In genomic region chr11:97801409-97802193, GRCm38 (mm10) we compare ENCODE assay signal across 8 mouse cellular contexts. TPM values are rescaled to one million over a fixed set of nuclear protein-coding genes. Genes with fewer than 3 reads are reported as not detected.
DNase-seq lines count a peak whose midpoint lies in the region; ATAC-seq and TF ChIP-seq lines count a peak whose summit lies in the region.

No protein-coding gene starts in this region.

- 23% methylated on average over 8 of the region's 8 CpGs for WGBS in heart, postnatal 0 days
- 24% methylated on average over 8 of the region's 8 CpGs for WGBS in limb, embryonic 10.5 days
- WGBS in midbrain, embryonic 12.5 days = 32% methylated on average over 8 of the region's 8 CpGs

- peak overlapping the region; percentile 86 for H3K27ac ChIP-seq in ES-E14 (ENCODE audit: insufficient read depth, low read depth, low read length, poor library complexity, severe bottlenecking)
- peak overlapping the region; percentile 89; the same call in 1 of the 2 replicates for H3K27ac ChIP-seq in heart, postnatal 0 days (ENCODE audit: low read depth)
- H3K27ac ChIP-seq in limb, embryonic 10.5 days = peak overlapping the region; percentile 93
- peak overlapping the region; percentile 7; the same call in 1 of the 2 replicates for H3K27ac ChIP-seq in midbrain, embryonic 12.5 days (replicated peaks)

- H3K9me3 ChIP-seq in ES-E14 (ENCODE audit: control insufficient read depth, insufficient read depth, low read depth, low read length) = no peaks in the 10 kb centered on the region
- H3K9me3 ChIP-seq in heart, postnatal 0 days (replicated peaks; ENCODE audit: control insufficient read depth, low read length) = no peaks in the 10 kb centered on the region
- H3K9me3 ChIP-seq in limb, embryonic 10.5 days (replicated peaks) = no peaks in the 10 kb centered on the region
- no peaks in the 10 kb centered on the region for H3K9me3 ChIP-seq in midbrain, embryonic 12.5 days

- peaks cover 2% of the 10 kb centered on the region; the same call in 1 of the 2 replicates for H3K36me3 ChIP-seq in ES-E14 (ENCODE audit: control insufficient read depth, insufficient read depth, low read length, poor library complexity, severe bottlenecking)
- no peaks in the 10 kb centered on the region for H3K36me3 ChIP-seq in heart, postnatal 0 days (replicated peaks; ENCODE audit: control insufficient read depth, insufficient read depth, low read length)
- H3K36me3 ChIP-seq in limb, embryonic 10.5 days = peaks cover 9% of the 10 kb centered on the region
- no peaks in the 10 kb centered on the region for H3K36me3 ChIP-seq in midbrain, embryonic 12.5 days

- H3K9ac ChIP-seq in ES-E14 (ENCODE audit: insufficient read depth, low read depth, low read length, poor library complexity, severe bottlenecking) = peak overlapping the region; percentile 84; the same call in 1 of the 2 replicates
- H3K9ac ChIP-seq in heart, postnatal 0 days (replicated peaks; ENCODE audit: low read depth, low read length) = no peak overlapping the region
- peak overlapping the region; percentile 84; the same call in 1 of the 2 replicates for H3K9ac ChIP-seq in midbrain, embryonic 12.5 days (replicated peaks)

- ATAC-seq in heart, postnatal 0 days (ENCODE audit: insufficient read depth, low read depth) = no peak
- ATAC-seq in midbrain, embryonic 12.5 days (ENCODE audit: low FRiP score, low read depth) = no peak

- no peaks in the 10 kb centered on the region for H3K27me3 ChIP-seq in heart, postnatal 0 days (ENCODE audit: control insufficient read depth, insufficient read depth, low read length)
- no peaks in the 10 kb centered on the region for H3K27me3 ChIP-seq in limb, embryonic 10.5 days (ENCODE audit: low read depth, poor library complexity, severe bottlenecking)
- no peaks in the 10 kb centered on the region for H3K27me3 ChIP-seq in midbrain, embryonic 12.5 days

- H3K4me1 ChIP-seq in ES-E14 (ENCODE audit: control insufficient read depth in 2 of 2, insufficient read depth in 2 of 2, low read length in 2 of 2, poor library complexity in 1 of 2) = peaks cover 14 to 23% of the 10 kb centered on the region in 2 experiments; a peak in 3 of 4 replicates
- peaks cover 44% of the 10 kb centered on the region for H3K4me1 ChIP-seq in heart, postnatal 0 days (ENCODE audit: control insufficient read depth, insufficient read depth)
- H3K4me1 ChIP-seq in limb, embryonic 10.5 days = peaks cover 69% of the 10 kb centered on the region
- H3K4me1 ChIP-seq in midbrain, embryonic 12.5 days = peaks cover 47% of the 10 kb centered on the region

- DNase-seq in 3134 (ENCODE audit: extremely low read depth, insufficient read length, low spot score) (peak; percentile 62), ES-E14 (ENCODE audit: low read depth, low spot score) (peak; percentile 76)
- DNase-seq in cerebellum, postnatal 25 days = peak; percentile 60 to 73
- no peak for DNase-seq in heart, postnatal 0 days (ENCODE audit: low spot score)
- peak; percentile 53 for DNase-seq in limb, embryonic 10.5 days (ENCODE audit: low spot score)
- no peak for DNase-seq in ovary, adult 18-20 months (ENCODE audit: low spot score)
- DNase-seq in T-cell, adult 2 months (ENCODE audit: low spot score) = no peak

- TF ChIP-seq CTCF in heart, postnatal 0 days (IDR thresholded peaks at IDR 0.05; ENCODE audit: low read depth) = peak; percentile 33

- H3K4me2 ChIP-seq in heart, postnatal 0 days (ENCODE audit: low read depth, low read length) = peak overlapping the region; percentile 90
- peak overlapping the region; percentile 79 for H3K4me2 ChIP-seq in midbrain, embryonic 12.5 days (replicated peaks)

- no peak for TF ChIP-seq EP300 in heart, postnatal 0 days (IDR thresholded peaks at IDR 0.05; ENCODE audit: low read depth)

- peak overlapping the region; percentile 93 to 96 for H3K4me3 ChIP-seq in ES-E14 (ENCODE audit: insufficient read depth in 1 of 2, low read depth in 1 of 2, low read length in 2 of 2, poor library complexity in 1 of 2, severe bottlenecking in 1 of 2)
- H3K4me3 ChIP-seq in heart, postnatal 0 days (ENCODE audit: low read depth, low read length) = peak overlapping the region; percentile 89
- peak overlapping the region; percentile 74 for H3K4me3 ChIP-seq in limb, embryonic 10.5 days
- H3K4me3 ChIP-seq in midbrain, embryonic 12.5 days = peak overlapping the region; percentile 87

- in situ Hi-C loops in ES-E14 (cut with MboI; ENCODE audit: low sequenced_read_pairs in 2 of 2, unreplicated experiment in 2 of 2) = no loop called here

TF ChIP-seq in ES-E14, 5 proteins besides CTCF, POLR2A, EP300 and RAD21:
- TF ChIP-seq MAFK (IDR thresholded peaks at IDR 0.05; ENCODE audit: insufficient read depth, low read depth, low read length) = no peak
- TF ChIP-seq ZC3H11A (IDR thresholded peaks at IDR 0.05; ENCODE audit: borderline replicate concordance, low read depth, low read length) = no peak
- TF ChIP-seq ZNF384 (IDR thresholded peaks at IDR 0.05; ENCODE audit: low read depth, low read length) = no peak
- no peak for TF ChIP-seq HCFC1 (IDR thresholded peaks at IDR 0.05; ENCODE audit: borderline replicate concordance, insufficient read depth, low read length)
- no peak for TF ChIP-seq CHD2 (IDR thresholded peaks at IDR 0.05; ENCODE audit: low read depth, low read length)

RNA-seq across cellular contexts. Expression of gene Lasp1, which starts 2.8 kb away (rescaled TPM):
- total RNA-seq in ES-E14 (2012; rRNA removed) = 108 and 147 TPM in 2 replicates
- total RNA-seq in heart, postnatal 0 days (2014; rRNA removed; ENCODE audit: low replicate concordance) = 34.2 and 45.7 TPM in 2 replicates
- polyA plus RNA-seq in heart, postnatal 0 days (2015; fragmentation: Nextera tagmentation; extraction: Ambion mirVana) = 26.5 and 27.8 TPM in 2 replicates
- polyA plus RNA-seq in limb, embryonic 10.5 days (2016; fragmentation: Nextera tagmentation; extraction: Ambion mirVana) = 90.0 and 110 TPM in 2 replicates
- polyA plus RNA-seq in midbrain, embryonic 12.5 days (2016; fragmentation: Nextera tagmentation; extraction: Ambion mirVana) = 102 and 106 TPM in 2 replicates

RNA-seq across cellular contexts. Expression of gene Rpl23, which starts 19.4 kb away (rescaled TPM):
- total RNA-seq in ES-E14 (2012; rRNA removed) = 1,213 and 1,430 TPM in 2 replicates
- 192 and 208 TPM in 2 replicates for total RNA-seq in heart, postnatal 0 days (2014; rRNA removed; ENCODE audit: low replicate concordance)
- polyA plus RNA-seq in heart, postnatal 0 days (2015; fragmentation: Nextera tagmentation; extraction: Ambion mirVana) = 394 and 409 TPM in 2 replicates
- 449 and 506 TPM in 2 replicates for polyA plus RNA-seq in limb, embryonic 10.5 days (2016; fragmentation: Nextera tagmentation; extraction: Ambion mirVana)
- polyA plus RNA-seq in midbrain, embryonic 12.5 days (2016; fragmentation: Nextera tagmentation; extraction: Ambion mirVana) = 370 and 378 TPM in 2 replicates

RNA-seq across cellular contexts. Expression of gene 1700001P01Rik, which starts 25.9 kb away (rescaled TPM):
- 2.3 TPM in 2 replicates for total RNA-seq in ES-E14 (2012; rRNA removed)
- total RNA-seq in heart, postnatal 0 days (2014; rRNA removed; ENCODE audit: low replicate concordance) = not detected in 2 replicates
- polyA plus RNA-seq in heart, postnatal 0 days (2015; fragmentation: Nextera tagmentation; extraction: Ambion mirVana) = not detected in 2 replicates
- 0.43 and 0.74 TPM in 2 replicates for polyA plus RNA-seq in limb, embryonic 10.5 days (2016; fragmentation: Nextera tagmentation; extraction: Ambion mirVana)
- polyA plus RNA-seq in midbrain, embryonic 12.5 days (2016; fragmentation: Nextera tagmentation; extraction: Ambion mirVana) = 0.31 and 1.3 TPM in 2 replicates

RNA-seq across cellular contexts. Expression of gene Cwc25, which starts 35.2 kb away (rescaled TPM):
- total RNA-seq in ES-E14 (2012; rRNA removed) = 14.0 and 18.5 TPM in 2 replicates
- total RNA-seq in heart, postnatal 0 days (2014; rRNA removed; ENCODE audit: low replicate concordance) = 3.2 and 3.5 TPM in 2 replicates
- polyA plus RNA-seq in heart, postnatal 0 days (2015; fragmentation: Nextera tagmentation; extraction: Ambion mirVana) = 7.7 and 8.2 TPM in 2 replicates
- 17.8 and 21.6 TPM in 2 replicates for polyA plus RNA-seq in limb, embryonic 10.5 days (2016; fragmentation: Nextera tagmentation; extraction: Ambion mirVana)
- 22.3 and 24.4 TPM in 2 replicates for polyA plus RNA-seq in midbrain, embryonic 12.5 days (2016; fragmentation: Nextera tagmentation; extraction: Ambion mirVana)

RNA-seq across cellular contexts. Expression of gene B230217C12Rik, which starts 39.0 kb away (rescaled TPM):
- total RNA-seq in ES-E14 (2012; rRNA removed) = 3.0 and 4.1 TPM in 2 replicates
- total RNA-seq in heart, postnatal 0 days (2014; rRNA removed; ENCODE audit: low replicate concordance) = 0.23 and 1.4 TPM in 2 replicates
- polyA plus RNA-seq in heart, postnatal 0 days (2015; fragmentation: Nextera tagmentation; extraction: Ambion mirVana) = 0.97 and 1.6 TPM in 2 replicates
- 10.9 and 14.0 TPM in 2 replicates for polyA plus RNA-seq in limb, embryonic 10.5 days (2016; fragmentation: Nextera tagmentation; extraction: Ambion mirVana)
- polyA plus RNA-seq in midbrain, embryonic 12.5 days (2016; fragmentation: Nextera tagmentation; extraction: Ambion mirVana) = 14.2 and 15.8 TPM in 2 replicates

Comparison
In these comparisons a context has a peak if more than half of its experiments do, and no peak if none do; other contexts are left out.
1. DNase-seq: peak in 3134 (single experiment), ES-E14 (single experiment), cerebellum, postnatal 25 days (2 of 2) and limb, embryonic 10.5 days (single experiment); none in heart, postnatal 0 days (single experiment), ovary, adult 18-20 months (single experiment) and T-cell, adult 2 months (single experiment).
2. H3K27ac ChIP-seq: peak in every context shown above with its lines; median percentile 93 in limb, embryonic 10.5 days; 89 in heart, postnatal 0 days; 86 in ES-E14; 7 in midbrain, embryonic 12.5 days.
3. Peak in every context shown above with its lines, with median percentiles within 50 percentile points of each other: H3K4me3 ChIP-seq.